Mouse (Mus musculus) bone marrow macrophage, adult 2 months (primary cell): ENCODE results near the gene Mrgpra6. TPM values are rescaled to one million over a fixed set of nuclear protein-coding genes. Genes with fewer than 3 reads are reported as not detected.

ENCODE experiments used
- H3K27ac ChIP-seq: 2 replicates; pipeline ENCODE4 v1.5.1; 2012; ENCODE audit warnings: low read depth, low read length; ENCODE audit not compliant: insufficient read depth
- H3K4me1 ChIP-seq: 2 replicates; pipeline ENCODE4 v1.6.1; 2012; ENCODE audit warnings: low read length; ENCODE audit not compliant: control insufficient read depth, insufficient read depth
- H3K4me3 ChIP-seq: 2 replicates; pipeline ENCODE4 v1.5.1; 2012; ENCODE audit warnings: mild to moderate bottlenecking, low read length, moderate library complexity; ENCODE audit not compliant: insufficient read depth
- CTCF ChIP-seq: IDR thresholded peaks from 2 replicates; pipeline ENCODE4 v1.5.1; 2012; ENCODE audit warnings: low read depth, mild to moderate bottlenecking, low read length, moderate library complexity
- POLR2A ChIP-seq: IDR thresholded peaks from 2 replicates; pipeline ENCODE4 v1.6.1; 2012; ENCODE audit warnings: mild to moderate bottlenecking, low read depth, low read length, borderline replicate concordance
- polyA plus RNA-seq: library from polyadenylated mRNA; stranded (reverse); fragments of >200 nt; gene quantifications from 2 replicates; pipeline ENCODE4 v1.2.4, GENCODE M21; 2012; ENCODE audit not compliant: missing spikeins, insufficient read depth, insufficient read length

Mrgpra6 gene
- polyA plus RNA-seq, 1 experiment, result not detected

DNA sequence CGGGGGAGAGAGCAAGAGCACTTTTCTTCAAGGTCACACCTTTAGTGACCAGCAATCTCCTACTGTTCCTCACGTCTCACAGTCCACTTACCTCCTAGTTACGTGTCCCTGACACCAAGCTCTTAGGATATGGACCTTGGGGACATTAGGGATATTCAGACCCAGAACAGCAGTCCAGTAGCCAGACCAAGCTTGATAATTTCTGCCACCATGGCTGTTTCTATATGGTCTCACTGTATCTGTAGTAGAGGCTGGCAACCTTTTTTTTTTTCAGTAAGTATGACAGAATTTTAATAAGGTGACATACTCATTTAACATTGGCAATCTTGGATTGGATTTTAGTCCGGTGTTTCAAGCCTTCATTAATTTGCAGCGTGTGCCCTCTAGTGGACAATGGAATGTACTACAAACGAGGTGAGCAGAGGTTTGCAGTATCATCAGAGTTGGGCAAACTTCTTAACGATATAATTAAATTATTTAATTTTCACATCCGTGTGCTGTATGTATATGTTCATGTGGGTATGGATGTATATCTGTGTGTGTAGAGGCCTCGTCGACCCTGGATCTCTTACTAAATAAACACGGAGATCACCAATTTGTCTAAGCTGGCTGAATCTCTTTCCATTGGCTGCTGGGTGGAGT is 54.2 kb downstream of the Mrgpra6 start:
- Histone ChIP-seq H3K27ac (no peak overlapping the region), H3K4me1 (peaks cover 4% of the 10 kb centered on the region), H3K4me3 (no peak overlapping the region)
- no peak for TF ChIP-seq POLR2A

DNA sequence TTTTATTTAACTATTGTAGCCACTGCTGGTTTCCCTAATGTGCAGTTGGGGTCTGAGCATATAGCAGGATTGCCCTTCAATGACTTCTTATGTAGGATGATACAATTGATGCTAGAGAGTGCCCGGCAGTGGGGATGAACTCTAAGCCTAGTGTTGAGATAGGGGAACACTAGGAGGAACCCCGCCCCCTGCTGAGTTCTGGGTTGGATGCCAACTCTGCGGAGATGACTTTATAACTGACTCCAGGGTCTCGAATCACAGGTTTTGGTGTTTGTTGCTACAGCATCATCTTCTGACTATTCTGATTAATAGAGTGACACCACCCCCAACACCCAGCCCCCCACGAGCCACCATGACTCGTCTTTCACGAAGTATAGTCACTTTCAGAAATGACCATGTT is 56.4 kb downstream of the Mrgpra6 start:
- peaks cover 4% of the 10 kb centered on the region for H3K4me1 ChIP-seq
- H3K27ac ChIP-seq, result no peak overlapping the region
- TF ChIP-seq CTCF (no peak), POLR2A (no peak)
- H3K4me3 ChIP-seq, result no peak overlapping the region

DNA sequence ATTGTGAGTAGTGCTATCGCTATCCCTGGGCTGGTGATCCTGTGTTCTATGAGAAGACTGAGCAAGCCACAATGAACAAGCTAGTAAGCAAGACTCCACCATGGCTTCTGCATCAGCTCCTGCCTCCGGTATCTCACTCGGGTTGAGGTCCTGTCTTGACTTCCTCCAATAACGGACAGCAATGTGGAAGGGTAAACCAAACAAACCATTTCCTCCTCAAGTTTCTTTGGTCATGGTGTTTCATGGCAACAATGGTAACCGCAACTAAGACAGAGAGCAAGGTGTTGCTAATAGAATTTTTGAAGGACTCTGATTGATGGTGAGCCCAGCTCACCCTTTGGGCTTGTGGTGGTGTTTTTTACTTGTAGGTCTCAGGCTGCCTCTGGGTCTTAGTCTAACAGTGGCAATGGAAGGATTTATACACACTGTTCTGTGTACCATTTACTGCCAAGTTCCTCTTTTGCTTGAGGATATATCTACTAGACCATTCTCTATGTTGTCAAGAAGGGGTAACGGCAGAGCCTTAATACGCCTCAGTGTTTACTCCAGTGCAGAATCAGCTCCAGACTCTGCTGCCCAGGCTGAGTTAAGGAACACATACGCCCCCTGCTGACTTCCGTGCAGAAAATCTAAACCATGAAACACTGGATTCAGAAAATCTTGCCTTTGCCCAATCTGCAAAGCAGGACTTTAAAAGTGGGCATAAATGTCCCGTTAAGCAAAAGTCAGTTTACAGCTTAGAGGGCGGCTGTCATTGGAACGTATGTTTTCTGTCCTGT is 58.5 kb downstream of the Mrgpra6 start:
- no peak overlapping the region for H3K4me3 ChIP-seq
- TF ChIP-seq POLR2A, result no peak
- peak; percentile 38 for TF ChIP-seq CTCF
- H3K4me1 ChIP-seq, result peaks cover 4% of the 10 kb centered on the region
- no peak overlapping the region for H3K27ac ChIP-seq

DNA sequence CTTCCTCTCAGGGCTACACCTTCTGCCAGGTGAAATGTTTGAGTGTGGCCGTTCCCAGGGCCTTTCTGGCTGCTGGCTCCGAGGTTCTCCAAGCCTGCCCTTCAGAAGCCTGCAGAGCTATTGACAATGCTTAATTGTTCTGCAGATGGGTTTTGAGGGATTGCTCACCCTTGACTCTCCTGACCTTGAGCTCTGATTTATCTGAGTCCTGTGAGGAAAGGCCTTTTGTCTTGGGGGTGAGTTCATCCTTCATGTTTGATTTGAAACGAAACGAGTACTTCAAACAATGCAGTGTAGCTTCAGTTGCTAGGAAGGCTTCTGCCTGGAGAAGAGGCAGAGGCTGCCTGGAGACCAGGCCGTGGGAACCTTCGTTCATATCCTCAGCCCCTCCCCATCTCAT is 60.4 kb downstream of the Mrgpra6 start:
- H3K4me1 ChIP-seq, result peaks cover 4% of the 10 kb centered on the region
- TF ChIP-seq CTCF (no peak), POLR2A (no peak)
- H3K4me3 ChIP-seq, result no peak overlapping the region
- no peak overlapping the region for H3K27ac ChIP-seq

DNA sequence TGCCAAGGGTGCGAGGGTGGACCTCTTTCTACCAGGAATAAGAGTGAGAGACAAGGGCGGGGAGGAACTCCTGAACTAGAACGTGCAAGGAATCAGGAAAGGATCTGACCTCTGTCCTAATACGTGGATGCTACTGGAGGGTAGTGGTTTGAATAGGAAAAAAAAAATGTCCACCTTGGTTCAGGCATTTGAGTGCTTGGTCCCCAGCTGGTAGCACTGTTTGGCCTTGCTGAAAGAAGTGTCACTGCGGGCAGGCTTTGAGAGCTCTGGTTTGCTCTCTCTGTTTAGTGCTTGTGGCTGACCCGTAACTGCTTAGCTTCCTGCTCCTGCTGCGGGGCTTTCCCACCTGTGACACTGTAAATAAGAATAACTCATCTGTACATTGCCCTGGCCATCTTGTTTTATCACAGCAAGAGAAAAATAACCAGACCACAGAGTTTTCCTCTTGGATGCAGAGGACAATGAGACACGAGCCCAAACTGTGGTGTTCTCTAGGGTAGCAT is 64.8 kb downstream of the Mrgpra6 start:
- H3K4me1 ChIP-seq, result peaks cover 2% of the 10 kb centered on the region; the same call in 1 of the 2 replicates
- H3K4me3 ChIP-seq, result no peak overlapping the region
- TF ChIP-seq CTCF, result no peak
- no peak for TF ChIP-seq POLR2A
- no peak overlapping the region for H3K27ac ChIP-seq

Other genes starting within 250 kb of the Mrgpra6 start
- 11.3 and 17.4 TPM in 2 replicates for gene Uevld, start 246.4 kb downstream of the Mrgpra6 start, polyA plus RNA-seq
- not detected in 2 replicates for gene Gm9999, start 221.3 kb downstream of the Mrgpra6 start, polyA plus RNA-seq
- gene Spty2d1, start 196.5 kb downstream of the Mrgpra6 start, polyA plus RNA-seq, result 12.6 and 14.8 TPM in 2 replicates
- 100 and 103 TPM in 2 replicates for gene Tmem86a, start 154.3 kb downstream of the Mrgpra6 start, polyA plus RNA-seq
- gene Ptpn5, start 71.2 kb downstream of the Mrgpra6 start, polyA plus RNA-seq, result not detected in 2 replicates
- not detected in 2 replicates for gene Mrgpra9, start 47.9 kb upstream of the Mrgpra6 start, polyA plus RNA-seq
- not detected in 2 replicates for gene Mrgpra1, start 149.3 kb upstream of the Mrgpra6 start, polyA plus RNA-seq
- not detected in 2 replicates for gene Mrgpra2a, start 247.2 kb upstream of the Mrgpra6 start, polyA plus RNA-seq